Mouse (Mus musculus) ES-Bruce4 (cell line): ENCODE measurements at regions not wholly inside any gene's neighbourhood (a gene's known extent, or its start where the extent isn't known, plus 50 kb on each side); places are given as distances from the start of the nearest gene placed in this dataset.

ENCODE experiments used
- H3K27ac ChIP-seq: 2 replicates; pipeline ENCODE4 v1.5.1; 2012; ENCODE audit warnings: low read length, inconsistent platforms; ENCODE audit not compliant: insufficient read depth
- H3K27me3 ChIP-seq: 2 replicates; pipeline ENCODE4 v1.6.1; 2012; ENCODE audit warnings: mild to moderate bottlenecking, low read length, inconsistent platforms; ENCODE audit not compliant: control insufficient read depth, poor library complexity, insufficient read depth, severe bottlenecking
- H3K36me3 ChIP-seq: 2 replicates; pipeline ENCODE4 v1.6.1; 2012; ENCODE audit warnings: inconsistent platforms, mild to moderate bottlenecking, low read length, moderate library complexity; ENCODE audit not compliant: control insufficient read depth, poor library complexity, insufficient read depth, severe bottlenecking
- H3K4me1 ChIP-seq: one replicate; pipeline ENCODE4 v1.8.1; 2011; ENCODE audit warnings: low read length; ENCODE audit not compliant: control insufficient read depth, insufficient read depth
- H3K4me3 ChIP-seq: 2 replicates; pipeline ENCODE4 v1.5.1; 2011; ENCODE audit warnings: low read depth, mild to moderate bottlenecking, low read length
- H3K9ac ChIP-seq: 2 replicates; pipeline ENCODE4 v1.6.1; 2012; ENCODE audit warnings: low read depth, mild to moderate bottlenecking, inconsistent platforms; ENCODE audit not compliant: poor library complexity, severe bottlenecking
- H3K9me3 ChIP-seq: replicated peaks from 2 replicates; pipeline ENCODE4 v1.6.1; 2012; ENCODE audit warnings: mild to moderate bottlenecking, low read length, inconsistent platforms; ENCODE audit not compliant: control insufficient read depth, poor library complexity, insufficient read depth, severe bottlenecking
- CTCF ChIP-seq: IDR thresholded peaks from one replicate; pipeline ENCODE4 v1.8.1; 2011; ENCODE audit warnings: low read depth, low read length
- EP300 ChIP-seq: IDR thresholded peaks from 2 replicates; pipeline ENCODE4 v1.6.1; 2011; ENCODE audit warnings: low read depth, low read length; ENCODE audit not compliant: insufficient read depth
- POLR2A ChIP-seq: IDR thresholded peaks from one replicate; pipeline ENCODE4 v1.8.1; 2011; ENCODE audit warnings: low read length; ENCODE audit not compliant: insufficient read depth

DNA sequence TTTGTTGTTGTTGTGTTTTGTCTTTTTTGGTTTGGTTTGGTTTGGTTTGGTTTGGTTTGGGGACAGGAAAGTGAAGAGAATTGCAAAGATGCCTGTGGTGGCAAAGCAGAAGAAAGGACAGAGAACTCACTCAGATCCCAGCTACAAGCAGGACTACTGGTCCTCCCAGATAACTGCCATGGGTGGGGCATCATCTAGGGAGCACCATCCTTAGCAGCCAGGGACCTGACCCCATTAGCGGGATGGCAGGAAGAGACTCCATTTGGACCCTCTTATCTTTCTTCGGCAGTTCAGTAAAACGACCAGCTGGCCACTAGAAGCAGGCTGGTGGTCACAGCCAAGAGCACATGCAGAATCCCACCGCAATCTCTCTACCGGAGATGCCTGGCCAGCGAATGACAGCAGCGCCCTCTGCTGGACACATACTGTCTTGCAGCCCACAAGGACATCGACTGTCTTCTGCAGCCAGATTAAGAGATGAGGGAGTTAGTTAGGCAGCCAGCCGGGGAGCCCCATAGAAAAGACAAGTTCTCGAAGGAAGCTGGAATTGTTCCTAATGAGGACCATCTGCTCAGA, 119.8 kb downstream of the Gm9195 start:
- Histone ChIP-seq H3K27ac (no peak overlapping the region), H3K9ac (no peak overlapping the region), H3K4me1 (no peaks in the 10 kb centered on the region), H3K27me3 (no peaks in the 10 kb centered on the region), H3K9me3 (no peaks in the 10 kb centered on the region), H3K4me3 (no peak overlapping the region), H3K36me3 (no peaks in the 10 kb centered on the region)
- TF ChIP-seq EP300 = no peak
- peak; percentile 92 for TF ChIP-seq CTCF

DNA sequence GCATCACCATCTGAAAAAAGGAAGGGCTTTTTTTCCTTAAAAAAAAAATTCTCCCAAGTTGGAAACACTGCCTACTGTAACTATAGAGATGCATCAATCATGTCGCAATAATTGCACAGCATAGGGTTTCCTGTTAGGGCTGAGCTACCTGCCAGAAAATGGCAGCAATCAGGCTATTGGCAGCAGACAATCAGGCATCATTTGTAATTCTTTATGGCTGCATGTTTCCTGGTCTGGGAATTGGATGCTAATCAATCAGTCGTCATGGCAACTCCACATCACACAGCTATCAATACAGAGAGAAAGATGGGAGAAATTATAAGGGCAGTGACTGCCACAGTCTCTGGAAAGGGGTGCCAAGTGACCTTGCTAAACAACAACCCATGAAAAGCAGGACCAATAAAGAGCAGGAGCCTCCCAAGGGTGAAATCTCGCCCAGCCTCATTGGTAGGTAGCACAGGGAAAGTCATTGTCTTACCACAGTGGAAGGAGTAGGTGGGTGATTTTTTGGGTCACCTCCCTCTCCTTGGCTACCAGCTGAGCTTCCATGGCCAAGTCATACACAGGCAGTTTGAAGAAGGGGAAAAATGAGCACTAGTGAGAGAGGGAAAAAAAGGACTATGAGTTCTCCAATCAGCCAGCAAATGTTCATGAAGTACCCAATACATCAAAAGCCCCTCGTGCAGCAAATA, 130.7 kb downstream of the Gm9195 start:
- Histone ChIP-seq H3K27ac (no peak overlapping the region), H3K27me3 (no peaks in the 10 kb centered on the region), H3K4me1 (no peaks in the 10 kb centered on the region), H3K36me3 (no peaks in the 10 kb centered on the region), H3K4me3 (no peak overlapping the region), H3K9ac (no peak overlapping the region), H3K9me3 (no peaks in the 10 kb centered on the region)
- no peak for TF ChIP-seq CTCF
- no peak for TF ChIP-seq EP300
- no peak for TF ChIP-seq POLR2A

DNA sequence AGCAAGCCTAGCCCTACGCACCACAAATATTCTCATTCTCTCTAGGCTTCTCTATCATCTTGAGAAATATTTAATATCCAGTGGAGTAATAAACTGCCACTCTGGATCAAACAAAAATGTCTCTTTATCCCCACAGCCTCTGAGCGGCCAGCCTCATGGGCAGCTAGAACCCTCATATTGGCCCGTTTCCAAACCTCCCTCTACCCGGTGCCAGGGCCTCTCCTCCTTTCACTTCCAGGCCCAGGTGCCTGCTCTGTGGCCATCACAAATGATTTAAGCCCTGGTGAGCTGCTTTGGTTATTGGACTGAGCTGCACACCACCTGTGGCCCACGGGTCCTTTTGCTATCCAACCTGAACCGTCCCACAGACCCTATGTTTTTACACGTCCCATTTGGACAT, 131.5 kb downstream of the Gm9195 start:
- Histone ChIP-seq H3K36me3 (no peaks in the 10 kb centered on the region), H3K4me3 (no peak overlapping the region), H3K9me3 (no peaks in the 10 kb centered on the region), H3K4me1 (no peaks in the 10 kb centered on the region), H3K27me3 (no peaks in the 10 kb centered on the region), H3K9ac (no peak overlapping the region), H3K27ac (no peak overlapping the region)
- TF ChIP-seq EP300 = no peak
- TF ChIP-seq CTCF = no peak
- no peak for TF ChIP-seq POLR2A

DNA sequence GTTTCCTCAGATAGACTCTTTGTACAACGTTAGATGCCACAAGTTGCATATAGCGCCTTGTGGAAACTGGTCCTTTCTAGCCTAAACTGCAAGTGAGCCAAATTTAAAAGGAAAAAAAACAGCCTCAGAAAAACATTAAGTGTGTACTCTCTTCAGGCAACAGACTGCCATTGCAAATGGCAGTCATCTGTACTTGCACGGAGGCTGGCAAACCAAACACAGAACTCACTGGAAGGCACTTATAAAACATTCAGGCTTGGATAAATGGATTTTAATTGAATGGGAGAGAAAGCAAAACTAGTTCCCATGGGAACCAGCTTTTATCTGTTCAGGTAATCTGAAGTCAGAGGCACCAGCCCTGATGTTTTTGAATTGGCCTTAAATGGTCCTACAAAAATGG, 133.7 kb downstream of the Gm9195 start:
- no peaks in the 10 kb centered on the region for H3K36me3 ChIP-seq
- H3K9me3 ChIP-seq = no peaks in the 10 kb centered on the region
- TF ChIP-seq CTCF = no peak
- no peak for TF ChIP-seq EP300
- TF ChIP-seq POLR2A = no peak
- no peak overlapping the region for H3K9ac ChIP-seq
- H3K4me3 ChIP-seq = no peak overlapping the region
- no peaks in the 10 kb centered on the region for H3K4me1 ChIP-seq
- H3K27me3 ChIP-seq = no peaks in the 10 kb centered on the region
- H3K27ac ChIP-seq = no peak overlapping the region

DNA sequence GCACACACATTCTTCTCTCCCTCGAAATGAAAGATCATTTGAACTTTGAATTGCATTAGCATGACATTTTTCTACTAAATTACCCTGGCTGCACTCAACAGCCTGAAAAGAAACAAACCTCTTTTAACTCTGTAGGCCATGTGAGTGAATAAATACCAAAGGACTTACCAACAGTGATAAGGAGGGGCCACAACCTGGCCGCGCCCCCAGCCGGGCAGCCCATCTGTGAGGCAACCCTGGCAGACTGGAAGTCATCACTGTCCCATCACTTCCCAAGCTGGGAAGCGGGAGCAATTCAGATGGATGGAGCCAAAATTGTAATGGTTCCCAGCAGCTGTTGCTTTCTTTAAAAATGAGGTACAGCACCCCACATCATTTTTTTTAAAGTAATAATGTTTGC, 149.5 kb downstream of the Gm9195 start:
- no peak overlapping the region for H3K4me3 ChIP-seq
- no peaks in the 10 kb centered on the region for H3K4me1 ChIP-seq
- H3K36me3 ChIP-seq = no peaks in the 10 kb centered on the region
- no peaks in the 10 kb centered on the region for H3K27me3 ChIP-seq
- no peaks in the 10 kb centered on the region for H3K9me3 ChIP-seq
- H3K9ac ChIP-seq = no peak overlapping the region
- no peak overlapping the region for H3K27ac ChIP-seq
- TF ChIP-seq POLR2A (no peak), CTCF (no peak), EP300 (no peak)

DNA sequence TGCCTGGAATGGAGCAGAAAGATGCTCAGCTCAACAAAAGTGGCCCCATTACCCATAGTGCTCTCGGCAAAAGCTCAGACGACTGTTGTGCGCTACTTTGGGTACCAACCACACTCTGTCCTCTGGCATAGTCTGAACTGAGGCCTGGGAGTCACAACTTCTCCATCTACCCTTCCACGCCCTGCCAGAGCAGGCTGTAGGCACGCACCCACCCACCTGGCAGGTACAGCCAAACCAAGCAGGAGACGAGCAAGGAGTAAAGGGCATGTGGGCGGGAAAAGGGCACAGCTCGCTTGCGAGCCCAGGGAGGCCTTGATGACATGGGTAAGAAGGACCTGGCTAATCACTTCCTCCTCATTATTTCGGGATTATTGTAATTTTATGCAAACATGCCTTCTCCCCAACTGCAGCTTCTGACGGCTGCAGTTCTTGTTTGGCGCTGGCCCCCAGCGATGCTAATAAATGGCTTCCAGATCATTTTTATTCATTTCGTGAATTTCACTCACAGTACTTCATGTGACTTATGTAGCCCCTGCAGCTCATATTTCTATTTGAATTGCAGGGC, 150.0 kb downstream of the Gm9195 start:
- no peak overlapping the region for H3K9ac ChIP-seq
- no peaks in the 10 kb centered on the region for H3K27me3 ChIP-seq
- H3K27ac ChIP-seq = no peak overlapping the region
- H3K36me3 ChIP-seq = no peaks in the 10 kb centered on the region
- TF ChIP-seq EP300 (no peak), CTCF (no peak), POLR2A (no peak)
- H3K4me1 ChIP-seq = no peaks in the 10 kb centered on the region
- no peaks in the 10 kb centered on the region for H3K9me3 ChIP-seq
- H3K4me3 ChIP-seq = no peak overlapping the region
